Mouse (Mus musculus) ES-E14 (cell line): Measurements from ENCODE around the gene Pabpc4. TPM values are rescaled to one million over a fixed set of nuclear protein-coding genes. Genes with fewer than 3 reads are reported as not detected.
A peak's percentile ranks its signal among the peaks of the same experiment; 100 is the strongest.
"Not testable (repeated sequence)": the region's sequence is repeated elsewhere in the genome, so short reads cannot be mapped to it uniquely, and the experiment has no call there.

Experiments
- DNase-seq: peaks from one replicate; pipeline ENCODE4 v3.0.0-alpha.2; 2013; ENCODE audit warnings: low read depth, low spot score
- H3K27ac ChIP-seq: 2 replicates; pipeline ENCODE4 v1.5.1; 2012; ENCODE audit warnings: low read depth, mild to moderate bottlenecking, low read length, moderate library complexity, mixed read lengths; ENCODE audit not compliant: poor library complexity, insufficient read depth, severe bottlenecking
- H3K36me3 ChIP-seq: 2 replicates; pipeline ENCODE4 v1.6.1; 2012; ENCODE audit warnings: mild to moderate bottlenecking, low read length, moderate library complexity, mixed read lengths; ENCODE audit not compliant: control insufficient read depth, poor library complexity, insufficient read depth, severe bottlenecking
- H3K4me1 ChIP-seq, 2 experiments: fragments of 150-350 bp in 1 of 2; sonication (generic) in 1 of 2; 2 replicates each; pipeline ENCODE4 v1.6.1; 2012; ENCODE audit warnings: low read length in 2 of 2, mild to moderate bottlenecking in 1 of 2, mixed read lengths in 1 of 2; ENCODE audit not compliant: control insufficient read depth in 2 of 2, insufficient read depth in 2 of 2, poor library complexity in 1 of 2
- H3K4me3 ChIP-seq, 2 experiments: fragments of 150-350 bp in 1 of 2; sonication (generic) in 1 of 2; 2 replicates each; pipeline ENCODE4 v1.5.1; 2012; ENCODE audit warnings: low read length in 2 of 2, low read depth in 1 of 2, mild to moderate bottlenecking in 1 of 2, mixed read lengths in 1 of 2; ENCODE audit not compliant: insufficient read depth in 1 of 2, poor library complexity in 1 of 2, severe bottlenecking in 1 of 2
- H3K9ac ChIP-seq: 2 replicates; pipeline ENCODE4 v1.6.1; 2012; ENCODE audit warnings: low read depth, mild to moderate bottlenecking, low read length, mixed read lengths; ENCODE audit not compliant: poor library complexity, insufficient read depth, severe bottlenecking
- H3K9me3 ChIP-seq: fragments of 150-350 bp; sonication (generic); 2 replicates; pipeline ENCODE4 v1.6.1; 2012; ENCODE audit warnings: low read depth, mild to moderate bottlenecking, low read length; ENCODE audit not compliant: control insufficient read depth, insufficient read depth
- CHD2 ChIP-seq: IDR thresholded peaks from 2 replicates; pipeline ENCODE4 v1.6.1; 2014; ENCODE audit warnings: mild to moderate bottlenecking, low read depth, low read length, inconsistent platforms
- HCFC1 ChIP-seq: IDR thresholded peaks from 2 replicates; pipeline ENCODE4 v1.6.1; 2012; ENCODE audit warnings: low read length, inconsistent platforms, borderline replicate concordance; ENCODE audit not compliant: insufficient read depth
- MAFK ChIP-seq: IDR thresholded peaks from 2 replicates; pipeline ENCODE4 v1.6.1; 2014; ENCODE audit warnings: mild to moderate bottlenecking, low read depth, low read length, inconsistent platforms; ENCODE audit not compliant: insufficient read depth
- ZC3H11A ChIP-seq: IDR thresholded peaks from 2 replicates; pipeline ENCODE4 v1.6.1; 2012; ENCODE audit warnings: low read depth, mild to moderate bottlenecking, inconsistent platforms, low read length, borderline replicate concordance
- ZNF384 ChIP-seq: IDR thresholded peaks from 2 replicates; pipeline ENCODE4 v1.6.1; 2012; ENCODE audit warnings: low read depth, low read length, inconsistent platforms
- in situ Hi-C, 2 experiments: fragments of 600-800 bp; cut with MboI; formaldehyde crosslinking; loops; one replicate each; pipeline ENCODE4 v1.15.1; 2025; ENCODE audit warnings: low sequenced_read_pairs in 2 of 2, inconsistent platforms in 1 of 2; ENCODE audit not compliant: unreplicated experiment in 2 of 2
- total RNA-seq: library from RNA; depleted of rRNA; stranded (reverse); fragments of 300-350 nt; gene quantifications from 2 replicates; pipeline ENCODE4 v1.2.3, GENCODE M21; 2012

Pabpc4 gene
- total RNA-seq, 1 experiment, result 246 TPM

- H3K36me3 ChIP-seq, result no peaks in the 10 kb centered on the region
- in situ Hi-C loops, result no loop called here
- H3K9me3 ChIP-seq, result no peaks in the 10 kb centered on the region
- TF ChIP-seq ZC3H11A (no peak), HCFC1 (no peak), MAFK (no peak), ZNF384 (no peak), CHD2 (no peak)
- no peak overlapping the region for H3K27ac ChIP-seq
- H3K9ac ChIP-seq, result no peak overlapping the region
- H3K4me1 ChIP-seq, result no peaks in the 10 kb centered on the region
- DNase-seq, result no peak
- no peak overlapping the region for H3K4me3 ChIP-seq
Measured at GRCm38 (mm10) chr4:123314497-123314896, 52.3 kb downstream of the Pabpc4 start.

GRCm38 (mm10) chr4:123322910-123323309, 60.8 kb downstream of the Pabpc4 start:
- H3K36me3 ChIP-seq, DNase-seq, H3K4me1 ChIP-seq, H3K9me3 ChIP-seq, H3K27ac ChIP-seq, in situ Hi-C loops, H3K9ac ChIP-seq: not testable (repeated sequence)
- peak overlapping the region; percentile 30 to 60; a peak in 1 of 4 replicates for H3K4me3 ChIP-seq

- TF ChIP-seq ZC3H11A (no peak), CHD2 (no peak), HCFC1 (no peak), ZNF384 (no peak), MAFK (no peak)
- H3K4me1 ChIP-seq, result peaks cover 0 to 2% of the 10 kb centered on the region in 2 experiments; a peak in 1 of 4 replicates
- no peaks in the 10 kb centered on the region for H3K9me3 ChIP-seq
- H3K4me3 ChIP-seq, result peak within 1 kb of the TSS; percentile 30 to 60; a peak in 2 of 4 replicates
- no peak within 1 kb of the TSS for H3K27ac ChIP-seq
- no peak within 1 kb of the TSS for H3K9ac ChIP-seq
- no peaks in the 10 kb centered on the region; the same call in 1 of the 2 replicates for H3K36me3 ChIP-seq
- DNase-seq, result no peak
- in situ Hi-C loops, result no loop called here
Measured at GRCm38 (mm10) chr4:123323534-123323933, 61.4 kb downstream of the Pabpc4 start, which contains the start of gene Oxct2a. Oxct2a (minus strand) TSS chr4:123323634.

- in situ Hi-C loops, result no loop called here
- Histone ChIP-seq H3K27ac (no peak overlapping the region), H3K4me1 (peaks cover 0 to 8% of the 10 kb centered on the region in 2 experiments; a peak in 2 of 4 replicates), H3K4me3 (no peak overlapping the region), H3K9me3 (no peaks in the 10 kb centered on the region), H3K36me3 (no peaks in the 10 kb centered on the region; the same call in 1 of the 2 replicates), H3K9ac (no peak overlapping the region)
- no peak for DNase-seq
- TF ChIP-seq HCFC1 (no peak), ZC3H11A (no peak), ZNF384 (no peak), CHD2 (no peak), MAFK (no peak)
Measured at GRCm38 (mm10) chr4:123326087-123326486, 63.9 kb downstream of the Pabpc4 start.

GRCm38 (mm10) chr4:123327630-123328029, 65.5 kb downstream of the Pabpc4 start:
- Histone ChIP-seq H3K36me3 (no peaks in the 10 kb centered on the region; the same call in 1 of the 2 replicates), H3K27ac (no peak overlapping the region), H3K4me1 (peaks cover 0 to 16% of the 10 kb centered on the region in 2 experiments; a peak in 2 of 4 replicates), H3K9ac (no peak overlapping the region), H3K9me3 (no peaks in the 10 kb centered on the region), H3K4me3 (no peak overlapping the region)
- no peak for TF ChIP-seq ZC3H11A
- no peak for TF ChIP-seq HCFC1
- no peak for TF ChIP-seq ZNF384
- TF ChIP-seq MAFK, result no peak
- TF ChIP-seq CHD2, result no peak
- DNase-seq, result no peak
- in situ Hi-C loops, result no loop called here
